Mouse (Mus musculus) heart, postnatal 25 days (tissue): ENCODE measurements around the gene Lmtk3. TPM values are rescaled to one million over a fixed set of nuclear protein-coding genes. Genes with fewer than 3 reads are reported as not detected.

Experiments used
- DNase-seq: peaks from one replicate; pipeline ENCODE4 v3.0.0; 2022; ENCODE audit warnings: low spot score
- intact Hi-C: fragments of 180-260 bp; cut with DNase I; formaldehyde crosslinking; loops from one replicate; pipeline ENCODE4 v1.15.1; 2025
- total RNA-seq, 2 experiments: library from RNA; stranded (reverse); gene quantifications; 2 replicates each; pipeline ENCODE4 v1.2.3; 2021

Lmtk3 gene
- total RNA-seq, 2 experiments from 2014 or later = 0.14 TPM; not detected in 1

GRCm38 (mm10) chr7:45779081-45779641, 4.4 kb upstream of the Lmtk3 start:
- DNase-seq = no peak
- intact Hi-C loops = no loop called here

- DNase-seq = no peak
- intact Hi-C loops = no loop called here
These were observed 1.3 kb upstream of the Lmtk3 start for GRCm38 (mm10) chr7:45782271-45782670.

- intact Hi-C loops = no loop called here
These were observed 1.2 kb downstream of the Lmtk3 start, which contains the start of gene Sult2b1 for GRCm38 (mm10) chr7:45784524-45785372. Sult2b1 (minus strand) TSS chr7:45784669.

GRCm38 (mm10) chr7:45785388-45786135, 2.0 kb downstream of the Lmtk3 start:
- no peak for DNase-seq
- intact Hi-C loops = no loop called here

More at GRCm38 (mm10) chr7:45784524-45785372, 1.2 kb downstream of the Lmtk3 start, which contains the start of gene Sult2b1:
- no peak for DNase-seq

- intact Hi-C loops = no loop called here
- no peak for DNase-seq
These were observed 2.6 kb downstream of the Lmtk3 start for GRCm38 (mm10) chr7:45786136-45786578.

- intact Hi-C loops = no loop called here
- no peak for DNase-seq
These were observed 3.3 kb downstream of the Lmtk3 start for GRCm38 (mm10) chr7:45786661-45787413.

- no peak for DNase-seq
- intact Hi-C loops = no loop called here
These were observed 4.1 kb downstream of the Lmtk3 start for GRCm38 (mm10) chr7:45787642-45788041.

- intact Hi-C loops = no loop called here
These were observed 7.2 kb downstream of the Lmtk3 start for GRCm38 (mm10) chr7:45790721-45791120.

GRCm38 (mm10) chr7:45791756-45792490, 8.4 kb downstream of the Lmtk3 start:
- no peak for DNase-seq
- intact Hi-C loops = no loop called here

More at GRCm38 (mm10) chr7:45790721-45791120, 7.2 kb downstream of the Lmtk3 start:
- DNase-seq = no peak

GRCm38 (mm10) chr7:45793240-45793639, 9.7 kb downstream of the Lmtk3 start:
- intact Hi-C loops = no loop called here
- no peak for DNase-seq

- intact Hi-C loops = no loop called here
- DNase-seq = no peak
These were observed 10.5 kb downstream of the Lmtk3 start for GRCm38 (mm10) chr7:45793969-45794585.

GRCm38 (mm10) chr7:45794971-45795370, 11.4 kb downstream of the Lmtk3 start:
- intact Hi-C loops = no loop called here

GRCm38 (mm10) chr7:45796950-45797349, 13.4 kb downstream of the Lmtk3 start:
- no peak for DNase-seq
- intact Hi-C loops = no loop called here

More at GRCm38 (mm10) chr7:45794971-45795370, 11.4 kb downstream of the Lmtk3 start:
- no peak for DNase-seq

- intact Hi-C loops = no loop called here
- no peak for DNase-seq
These were observed 14.3 kb downstream of the Lmtk3 start for GRCm38 (mm10) chr7:45797661-45798510.

GRCm38 (mm10) chr7:45798511-45798836, 14.9 kb downstream of the Lmtk3 start:
- DNase-seq = no peak
- intact Hi-C loops = no loop called here

GRCm38 (mm10) chr7:45798931-45799330, 15.4 kb downstream of the Lmtk3 start:
- intact Hi-C loops = no loop called here

GRCm38 (mm10) chr7:45800001-45800400, 16.5 kb downstream of the Lmtk3 start:
- intact Hi-C loops = no loop called here
- no peak for DNase-seq

More at GRCm38 (mm10) chr7:45798931-45799330, 15.4 kb downstream of the Lmtk3 start:
- no peak for DNase-seq
